Mouse (Mus musculus): Measurements from ENCODE around the gene Ctsc. TPM values are rescaled to one million over a fixed set of nuclear protein-coding genes. Genes with fewer than 3 reads are reported as not detected.
"Not testable (repeated sequence)": the region's sequence is repeated elsewhere in the genome, so short reads cannot be mapped to it uniquely, and the experiment has no call there.

Gene Ctsc
- polyA plus RNA-seq (2015; fragmentation: Nextera tagmentation; extraction: Ambion mirVana): 48.9 and 49.3 TPM in 2 replicates

DNA sequence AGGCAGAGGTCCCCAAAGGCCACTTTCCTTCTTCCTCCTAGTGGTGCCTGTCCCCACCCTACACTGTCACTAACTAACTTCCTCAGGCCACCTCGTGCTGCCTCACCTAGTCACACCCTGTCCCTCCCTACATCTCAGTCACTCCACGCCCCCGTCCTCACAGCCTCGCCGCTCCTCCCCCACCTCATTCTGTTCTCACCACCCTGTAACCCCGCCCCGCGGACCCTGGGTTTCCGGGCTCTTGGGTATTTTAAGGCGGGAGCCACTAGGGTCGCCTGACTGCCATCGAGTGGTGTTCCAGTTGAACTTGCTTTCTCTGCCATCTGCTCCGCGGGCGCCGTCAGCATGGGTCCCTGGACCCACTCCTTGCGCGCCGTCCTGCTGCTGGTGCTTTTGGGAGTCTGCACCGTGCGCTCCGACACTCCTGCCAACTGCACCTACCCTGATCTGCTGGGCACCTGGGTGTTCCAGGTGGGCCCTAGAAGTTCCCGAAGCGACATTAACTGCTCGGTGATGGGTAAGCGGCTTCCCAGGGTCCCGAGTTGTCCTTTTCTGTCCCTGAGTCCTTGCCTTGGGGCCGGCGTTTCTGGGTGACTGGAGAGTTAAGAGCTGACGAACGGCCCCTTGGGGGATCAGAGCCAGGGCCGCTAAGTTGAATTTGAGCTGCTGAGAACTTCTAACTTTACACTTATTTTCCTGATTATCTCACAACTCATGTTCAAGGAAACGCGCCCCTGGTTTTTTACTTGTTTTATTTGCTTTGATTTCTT is at the start of gene Ctsc:
Gene Ctsc (plus strand): TSS at position 228 of the 770 bp plus-strand sequence.
- TF ChIP-seq CTCF (IDR thresholded peaks at IDR 0.05; ENCODE audit: low read depth): peak; percentile 47

DNA sequence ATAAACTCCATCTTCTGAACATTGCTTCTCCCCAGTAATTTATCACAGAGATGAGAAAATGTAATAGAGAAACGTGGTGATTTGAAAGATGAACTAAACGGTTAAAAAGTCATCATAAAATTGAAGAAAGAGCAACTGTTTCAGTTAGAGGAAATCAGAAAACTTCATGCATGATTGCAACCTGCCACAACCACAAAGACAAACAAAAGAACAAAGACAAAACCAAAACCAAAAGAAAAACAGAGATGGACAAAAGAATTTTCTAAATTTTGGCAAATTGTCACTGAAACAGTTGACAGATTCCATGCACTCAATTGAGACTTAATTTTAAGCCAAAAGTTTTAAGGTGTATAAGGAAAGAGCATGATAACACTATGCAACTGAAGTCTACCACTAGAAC is 48.8 kb upstream of the Ctsc start:
- Histone ChIP-seq H3K27ac (ENCODE audit: low read depth, low read length) (no peak overlapping the region), H3K4me1 (replicated peaks; ENCODE audit: control insufficient read depth, insufficient read depth, low read length) (no peaks in the 10 kb centered on the region), H3K4me3 (ENCODE audit: low read depth, low read length) (no peak overlapping the region), H3K4me2 (replicated peaks; ENCODE audit: low read depth) (no peak overlapping the region), H3K36me3 (ENCODE audit: control insufficient read depth, insufficient read depth) (no peaks in the 10 kb centered on the region), H3K9ac (ENCODE audit: low read depth, low read length) (no peak overlapping the region), H3K9me3 (ENCODE audit: control insufficient read depth) (no peaks in the 10 kb centered on the region), H3K27me3 (replicated peaks; ENCODE audit: control insufficient read depth, insufficient read depth, low read length) (no peaks in the 10 kb centered on the region)
- 59% methylated on average over 2 of the region's 2 CpGs for WGBS
- TF ChIP-seq CTCF (IDR thresholded peaks at IDR 0.05; ENCODE audit: low read depth): no peak
- no peak for ATAC-seq

More for the DNA sequence above, at the start of gene Ctsc:
- peaks cover 5% of the 10 kb centered on the region for H3K4me1 ChIP-seq (replicated peaks; ENCODE audit: control insufficient read depth, insufficient read depth, low read length)
- WGBS: under 1% methylated on average over 34 of the region's 34 CpGs
- no peaks in the 10 kb centered on the region for H3K9me3 ChIP-seq (ENCODE audit: control insufficient read depth)
- H3K9ac ChIP-seq (ENCODE audit: low read depth, low read length): peak within 1 kb of the TSS; percentile 62
- ATAC-seq: peak; percentile 99
- peak within 1 kb of the TSS; percentile 57 for H3K4me3 ChIP-seq (ENCODE audit: low read depth, low read length)
- no peaks in the 10 kb centered on the region for H3K27me3 ChIP-seq (replicated peaks; ENCODE audit: control insufficient read depth, insufficient read depth, low read length)
- H3K4me2 ChIP-seq (replicated peaks; ENCODE audit: low read depth): peak within 1 kb of the TSS; percentile 84
- peak within 1 kb of the TSS; percentile 60 for H3K27ac ChIP-seq (ENCODE audit: low read depth, low read length)
- H3K36me3 ChIP-seq (ENCODE audit: control insufficient read depth, insufficient read depth): 0 out of 2 replicates have a peak, but pooled peaks cover 6% of the 10 kb centered on the region

DNA sequence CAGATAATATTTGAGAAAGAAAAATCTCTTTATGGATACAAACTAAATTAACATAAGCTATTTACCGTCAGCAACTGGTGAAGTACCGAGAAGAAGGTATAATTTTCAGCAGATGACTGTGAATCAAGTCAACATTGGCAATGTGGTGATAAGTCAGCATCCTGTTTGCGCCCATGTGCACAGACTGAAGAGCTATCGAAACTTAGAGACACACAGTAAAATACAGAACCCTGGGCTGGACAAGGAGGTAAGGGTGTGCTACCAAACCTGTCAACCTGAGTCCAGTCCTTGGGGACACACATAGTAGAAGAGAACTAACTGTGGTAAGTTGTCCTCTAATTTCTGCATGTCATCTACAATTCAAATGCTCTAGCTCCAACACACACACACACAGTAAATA is 47.8 kb upstream of the Ctsc start:
- Histone ChIP-seq H3K9ac (ENCODE audit: low read depth, low read length) (no peak overlapping the region), H3K36me3 (ENCODE audit: control insufficient read depth, insufficient read depth) (no peaks in the 10 kb centered on the region), H3K27me3 (replicated peaks; ENCODE audit: control insufficient read depth, insufficient read depth, low read length) (no peaks in the 10 kb centered on the region), H3K9me3 (ENCODE audit: control insufficient read depth) (no peaks in the 10 kb centered on the region), H3K27ac (ENCODE audit: low read depth, low read length) (no peak overlapping the region), H3K4me1 (replicated peaks; ENCODE audit: control insufficient read depth, insufficient read depth, low read length) (no peaks in the 10 kb centered on the region), H3K4me2 (replicated peaks; ENCODE audit: low read depth) (no peak overlapping the region), H3K4me3 (ENCODE audit: low read depth, low read length) (no peak overlapping the region)
- ATAC-seq: no peak
- WGBS: 89% methylated on average over 4 of the region's 4 CpGs
- no peak for TF ChIP-seq CTCF (IDR thresholded peaks at IDR 0.05; ENCODE audit: low read depth)

DNA sequence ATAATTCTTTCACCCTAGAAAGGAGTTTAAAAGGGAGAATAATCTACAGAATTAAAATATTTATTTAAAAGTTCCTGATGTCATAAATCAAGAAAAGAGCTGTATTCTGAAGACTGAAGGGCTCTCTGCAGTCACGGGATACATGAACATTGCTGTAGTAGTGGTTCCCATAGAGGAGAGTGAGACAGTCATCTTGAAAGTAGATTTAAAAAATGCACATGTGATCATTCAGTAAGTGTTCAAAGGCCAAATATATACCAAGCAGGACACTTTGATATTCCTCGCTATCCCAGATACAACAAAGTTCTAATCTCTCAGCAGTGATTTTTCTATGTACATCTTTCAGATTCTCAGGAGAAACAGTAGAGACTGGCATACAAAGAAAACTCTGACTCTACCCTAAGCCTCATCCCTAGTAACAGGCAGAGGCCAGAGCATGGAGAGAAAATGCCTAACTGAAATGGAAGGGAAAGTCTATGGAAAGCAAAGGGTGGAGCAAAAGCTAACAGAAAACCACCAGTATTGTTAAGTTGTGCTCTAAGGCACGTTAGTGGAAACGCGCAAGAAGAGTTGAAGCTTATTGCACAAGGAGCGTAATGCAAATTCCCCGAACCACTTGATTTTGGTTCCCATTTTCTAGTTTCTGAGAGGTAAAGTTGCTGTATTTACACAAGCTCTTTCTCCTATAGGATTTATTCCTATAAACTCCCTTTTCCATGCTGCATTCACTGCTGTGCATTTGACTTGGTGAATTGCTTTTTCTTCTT is 46.9 kb upstream of the Ctsc start:
- no peak for TF ChIP-seq CTCF (IDR thresholded peaks at IDR 0.05; ENCODE audit: low read depth)
- Histone ChIP-seq H3K27ac (ENCODE audit: low read depth, low read length) (no peak overlapping the region), H3K9ac (ENCODE audit: low read depth, low read length) (no peak overlapping the region), H3K36me3 (ENCODE audit: control insufficient read depth, insufficient read depth) (no peaks in the 10 kb centered on the region), H3K4me1 (replicated peaks; ENCODE audit: control insufficient read depth, insufficient read depth, low read length) (no peaks in the 10 kb centered on the region), H3K9me3 (ENCODE audit: control insufficient read depth) (no peaks in the 10 kb centered on the region), H3K4me3 (ENCODE audit: low read depth, low read length) (no peak overlapping the region), H3K27me3 (replicated peaks; ENCODE audit: control insufficient read depth, insufficient read depth, low read length) (no peaks in the 10 kb centered on the region), H3K4me2 (replicated peaks; ENCODE audit: low read depth) (no peak overlapping the region)
- no peak for ATAC-seq
- WGBS: 88% methylated on average over 7 of the region's 7 CpGs

DNA sequence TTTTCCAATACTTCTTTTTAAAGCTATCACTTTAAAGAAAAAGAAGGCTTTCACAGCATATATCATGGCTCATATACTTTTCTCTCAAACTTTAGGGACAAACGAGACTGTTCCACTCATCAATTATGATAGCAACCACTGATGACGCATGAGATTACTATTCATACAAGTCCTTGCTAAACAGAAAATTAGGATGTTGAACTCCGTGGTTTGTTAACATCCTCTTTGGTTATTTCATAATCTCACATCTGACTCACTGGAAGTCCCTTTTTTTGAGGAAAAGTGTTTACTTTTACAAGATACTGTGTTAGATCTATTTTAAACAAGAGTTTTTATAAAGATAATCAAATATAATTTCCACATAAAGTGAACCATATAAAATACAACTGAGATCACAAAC is 34.8 kb upstream of the Ctsc start:
- no peak overlapping the region for H3K9ac ChIP-seq (ENCODE audit: low read depth, low read length)
- no peaks in the 10 kb centered on the region for H3K36me3 ChIP-seq (ENCODE audit: control insufficient read depth, insufficient read depth)
- no peak overlapping the region for H3K27ac ChIP-seq (ENCODE audit: low read depth, low read length)
- WGBS: 55% methylated on average over 3 of the region's 3 CpGs
- no peak for TF ChIP-seq CTCF (IDR thresholded peaks at IDR 0.05; ENCODE audit: low read depth)
- H3K4me1 ChIP-seq (replicated peaks; ENCODE audit: control insufficient read depth, insufficient read depth, low read length): no peaks in the 10 kb centered on the region
- H3K4me2 ChIP-seq (replicated peaks; ENCODE audit: low read depth): no peak overlapping the region
- no peaks in the 10 kb centered on the region for H3K9me3 ChIP-seq (ENCODE audit: control insufficient read depth)
- no peak overlapping the region for H3K4me3 ChIP-seq (ENCODE audit: low read depth, low read length)
- no peak for ATAC-seq
- no peaks in the 10 kb centered on the region for H3K27me3 ChIP-seq (replicated peaks; ENCODE audit: control insufficient read depth, insufficient read depth, low read length)

DNA sequence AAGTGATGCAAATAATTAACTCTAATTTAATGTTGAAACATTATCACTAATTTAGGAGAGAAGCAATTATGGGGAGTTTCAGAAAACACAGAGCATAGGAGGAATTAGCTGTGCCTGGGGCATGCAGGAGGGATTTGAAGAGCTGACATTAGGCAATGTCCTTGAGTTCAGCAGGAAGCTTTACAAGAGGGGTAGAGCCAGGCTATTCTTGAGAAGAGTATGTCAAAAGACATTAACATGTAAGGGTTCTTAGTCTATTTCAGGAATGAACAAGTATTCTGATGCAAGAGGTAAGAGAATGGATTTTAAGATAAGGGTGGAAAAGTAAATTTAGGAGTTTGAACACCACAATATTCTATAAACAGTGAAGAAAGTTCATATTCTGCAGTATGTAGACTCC is 33.4 kb upstream of the Ctsc start:
- no peaks in the 10 kb centered on the region for H3K4me1 ChIP-seq (replicated peaks; ENCODE audit: control insufficient read depth, insufficient read depth, low read length)
- H3K9ac ChIP-seq (ENCODE audit: low read depth, low read length): no peak overlapping the region
- H3K4me3 ChIP-seq (ENCODE audit: low read depth, low read length): no peak overlapping the region
- no peak for TF ChIP-seq CTCF (IDR thresholded peaks at IDR 0.05; ENCODE audit: low read depth)
- no peak overlapping the region for H3K4me2 ChIP-seq (replicated peaks; ENCODE audit: low read depth)
- H3K9me3 ChIP-seq (ENCODE audit: control insufficient read depth): no peaks in the 10 kb centered on the region
- no peak overlapping the region for H3K27ac ChIP-seq (ENCODE audit: low read depth, low read length)
- no peak for ATAC-seq
- H3K36me3 ChIP-seq (ENCODE audit: control insufficient read depth, insufficient read depth): no peaks in the 10 kb centered on the region
- H3K27me3 ChIP-seq (replicated peaks; ENCODE audit: control insufficient read depth, insufficient read depth, low read length): no peaks in the 10 kb centered on the region

DNA sequence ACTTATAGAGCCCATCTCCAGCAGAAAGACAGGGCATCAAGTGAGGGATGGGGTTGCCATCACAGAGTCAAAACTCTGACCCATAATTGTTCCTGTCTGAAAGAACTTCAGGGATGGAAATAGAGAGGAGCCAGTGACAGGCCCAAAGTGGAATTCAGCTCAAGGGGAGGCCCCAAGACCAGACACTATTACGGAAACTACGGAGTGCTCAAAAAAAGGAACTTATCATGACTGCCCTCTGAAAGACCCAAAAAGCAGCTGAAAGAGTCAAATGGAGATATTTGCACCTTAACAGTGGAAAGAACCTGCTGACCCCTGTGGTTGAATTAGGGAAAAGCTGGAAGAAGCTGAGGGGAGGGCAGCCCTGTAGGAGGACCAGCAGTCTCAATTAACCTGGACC is 27.5 kb upstream of the Ctsc start:
- H3K9me3 ChIP-seq (ENCODE audit: control insufficient read depth); ATAC-seq; H3K27ac ChIP-seq (ENCODE audit: low read depth, low read length); H3K27me3 ChIP-seq (replicated peaks; ENCODE audit: control insufficient read depth, insufficient read depth, low read length); H3K36me3 ChIP-seq (ENCODE audit: control insufficient read depth, insufficient read depth); H3K9ac ChIP-seq (ENCODE audit: low read depth, low read length); H3K4me3 ChIP-seq (ENCODE audit: low read depth, low read length); H3K4me2 ChIP-seq (replicated peaks; ENCODE audit: low read depth); H3K4me1 ChIP-seq (replicated peaks; ENCODE audit: control insufficient read depth, insufficient read depth, low read length): not testable (repeated sequence)
- WGBS: 85% methylated on average over 2 of the region's 2 CpGs

Data from intestine, postnatal 0 days (tissue).